Mouse (Mus musculus) ES-Bruce4 (cell line): Measurements from ENCODE around the gene Alb. TPM values are rescaled to one million over a fixed set of nuclear protein-coding genes. Genes with fewer than 3 reads are reported as not detected.

Experiments
- H3K27ac ChIP-seq: 2 replicates; pipeline ENCODE4 v1.5.1; 2012; ENCODE audit warnings: low read length, inconsistent platforms; ENCODE audit not compliant: insufficient read depth
- H3K27me3 ChIP-seq: 2 replicates; pipeline ENCODE4 v1.6.1; 2012; ENCODE audit warnings: mild to moderate bottlenecking, low read length, inconsistent platforms; ENCODE audit not compliant: control insufficient read depth, poor library complexity, insufficient read depth, severe bottlenecking
- H3K36me3 ChIP-seq: 2 replicates; pipeline ENCODE4 v1.6.1; 2012; ENCODE audit warnings: inconsistent platforms, mild to moderate bottlenecking, low read length, moderate library complexity; ENCODE audit not compliant: control insufficient read depth, poor library complexity, insufficient read depth, severe bottlenecking
- H3K4me1 ChIP-seq: one replicate; pipeline ENCODE4 v1.8.1; 2011; ENCODE audit warnings: low read length; ENCODE audit not compliant: control insufficient read depth, insufficient read depth
- H3K4me3 ChIP-seq: 2 replicates; pipeline ENCODE4 v1.5.1; 2011; ENCODE audit warnings: low read depth, mild to moderate bottlenecking, low read length
- H3K9ac ChIP-seq: 2 replicates; pipeline ENCODE4 v1.6.1; 2012; ENCODE audit warnings: low read depth, mild to moderate bottlenecking, inconsistent platforms; ENCODE audit not compliant: poor library complexity, severe bottlenecking
- H3K9me3 ChIP-seq: replicated peaks from 2 replicates; pipeline ENCODE4 v1.6.1; 2012; ENCODE audit warnings: mild to moderate bottlenecking, low read length, inconsistent platforms; ENCODE audit not compliant: control insufficient read depth, poor library complexity, insufficient read depth, severe bottlenecking
- CTCF ChIP-seq: IDR thresholded peaks from one replicate; pipeline ENCODE4 v1.8.1; 2011; ENCODE audit warnings: low read depth, low read length
- EP300 ChIP-seq: IDR thresholded peaks from 2 replicates; pipeline ENCODE4 v1.6.1; 2011; ENCODE audit warnings: low read depth, low read length; ENCODE audit not compliant: insufficient read depth
- POLR2A ChIP-seq: IDR thresholded peaks from one replicate; pipeline ENCODE4 v1.8.1; 2011; ENCODE audit warnings: low read length; ENCODE audit not compliant: insufficient read depth
- polyA plus RNA-seq: library from polyadenylated mRNA; stranded (reverse); fragments of >200 nt; gene quantifications from 2 replicates; pipeline ENCODE4 v1.2.4, GENCODE M21; 2011; ENCODE audit warnings: low read depth; ENCODE audit not compliant: missing spikeins, insufficient read depth, insufficient read length

Gene Alb
- polyA plus RNA-seq, 1 experiment: not detected

GRCm38 (mm10) chr5:90466806-90467205, 6.1 kb downstream of the Alb start:
- no peak overlapping the region for H3K9ac ChIP-seq
- H3K27me3 ChIP-seq: no peaks in the 10 kb centered on the region
- H3K36me3 ChIP-seq: no peaks in the 10 kb centered on the region
- no peak overlapping the region for H3K4me3 ChIP-seq
- TF ChIP-seq CTCF: no peak
- no peak for TF ChIP-seq EP300
- no peak for TF ChIP-seq POLR2A
- no peaks in the 10 kb centered on the region for H3K9me3 ChIP-seq
- no peaks in the 10 kb centered on the region for H3K4me1 ChIP-seq
- no peak overlapping the region for H3K27ac ChIP-seq

DNA sequence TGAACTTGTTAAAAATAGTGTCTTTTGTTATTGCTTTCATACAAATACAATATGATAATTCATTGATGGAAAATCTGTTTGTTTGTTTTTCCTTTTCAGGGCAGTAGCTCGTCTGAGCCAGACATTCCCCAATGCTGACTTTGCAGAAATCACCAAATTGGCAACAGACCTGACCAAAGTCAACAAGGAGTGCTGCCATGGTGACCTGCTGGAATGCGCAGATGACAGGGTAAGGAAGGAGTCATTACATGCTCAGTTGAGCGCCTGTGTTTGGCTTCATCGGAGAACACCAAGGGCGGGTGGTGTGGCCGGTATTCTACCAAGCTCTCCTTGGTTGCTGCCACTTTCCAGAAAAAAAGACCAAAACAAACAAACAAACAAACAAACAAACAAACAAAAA, 6.5 kb downstream of the Alb start:
- Histone ChIP-seq H3K4me3 (no peak overlapping the region), H3K9me3 (no peaks in the 10 kb centered on the region), H3K27ac (no peak overlapping the region), H3K4me1 (no peaks in the 10 kb centered on the region), H3K27me3 (no peaks in the 10 kb centered on the region), H3K9ac (no peak overlapping the region), H3K36me3 (no peaks in the 10 kb centered on the region)
- TF ChIP-seq POLR2A (no peak), EP300 (no peak), CTCF (no peak)

DNA sequence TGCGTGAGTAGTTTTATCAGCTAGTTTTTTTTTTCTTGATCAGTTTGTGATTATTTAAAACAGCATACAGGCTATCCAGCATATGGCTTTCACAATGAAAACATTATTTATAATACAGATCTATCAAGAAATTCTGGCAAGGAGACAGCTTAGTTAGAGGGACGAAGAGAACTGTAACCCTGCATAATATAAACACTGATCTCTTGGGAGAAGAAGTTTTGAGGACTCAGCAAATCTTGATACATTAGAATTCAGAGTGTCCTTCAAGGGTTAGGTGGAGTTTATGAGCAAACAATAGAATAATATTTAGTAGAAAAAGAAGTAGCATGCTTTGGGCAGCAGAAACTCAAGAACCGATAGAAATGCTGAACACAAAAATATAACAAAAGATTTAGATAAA, 10.1 kb downstream of the Alb start:
- TF ChIP-seq CTCF (no peak), POLR2A (no peak), EP300 (no peak)
- no peaks in the 10 kb centered on the region for H3K36me3 ChIP-seq

DNA sequence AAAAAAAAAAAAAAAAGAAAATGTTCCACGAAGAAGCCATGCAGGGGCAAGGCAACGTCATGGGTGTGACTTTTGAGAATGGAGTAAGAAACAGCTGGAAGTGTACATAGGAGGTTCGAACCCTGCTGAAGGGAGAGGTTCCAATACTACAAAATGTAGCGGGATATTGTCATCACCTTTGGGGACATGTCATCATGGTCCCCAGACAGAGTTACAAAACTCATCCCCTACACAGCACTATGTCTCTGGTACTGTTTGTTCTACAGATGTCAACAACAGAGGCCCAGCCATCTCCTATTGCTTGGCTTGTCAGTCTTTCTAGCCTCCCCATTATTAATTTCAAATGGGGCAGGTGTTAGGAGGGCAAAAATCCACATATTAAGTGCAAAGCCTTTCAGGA, 13.2 kb downstream of the Alb start:
- Histone ChIP-seq H3K27ac (no peak overlapping the region), H3K9me3 (no peaks in the 10 kb centered on the region), H3K4me1 (no peaks in the 10 kb centered on the region), H3K4me3 (no peak overlapping the region), H3K9ac (no peak overlapping the region), H3K36me3 (no peaks in the 10 kb centered on the region), H3K27me3 (no peaks in the 10 kb centered on the region)
- TF ChIP-seq EP300: no peak

More for the DNA sequence above, 10.1 kb downstream of the Alb start:
- Histone ChIP-seq H3K9ac (no peak overlapping the region), H3K27ac (no peak overlapping the region), H3K9me3 (no peaks in the 10 kb centered on the region), H3K4me1 (no peaks in the 10 kb centered on the region), H3K4me3 (no peak overlapping the region), H3K27me3 (no peaks in the 10 kb centered on the region)

DNA sequence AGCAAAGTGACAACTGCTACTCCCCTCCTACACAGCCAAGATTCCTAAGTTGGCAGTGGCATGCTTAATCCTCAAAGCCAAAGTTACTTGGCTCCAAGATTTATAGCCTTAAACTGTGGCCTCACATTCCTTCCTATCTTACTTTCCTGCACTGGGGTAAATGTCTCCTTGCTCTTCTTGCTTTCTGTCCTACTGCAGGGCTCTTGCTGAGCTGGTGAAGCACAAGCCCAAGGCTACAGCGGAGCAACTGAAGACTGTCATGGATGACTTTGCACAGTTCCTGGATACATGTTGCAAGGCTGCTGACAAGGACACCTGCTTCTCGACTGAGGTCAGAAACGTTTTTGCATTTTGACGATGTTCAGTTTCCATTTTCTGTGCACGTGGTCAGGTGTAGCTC, 13.7 kb downstream of the Alb start:
- no peaks in the 10 kb centered on the region for H3K27me3 ChIP-seq
- H3K27ac ChIP-seq: no peak overlapping the region
- H3K9ac ChIP-seq: no peak overlapping the region
- no peak overlapping the region for H3K4me3 ChIP-seq
- H3K36me3 ChIP-seq: no peaks in the 10 kb centered on the region
- TF ChIP-seq EP300: no peak
- no peak for TF ChIP-seq POLR2A
- no peak for TF ChIP-seq CTCF
- no peaks in the 10 kb centered on the region for H3K4me1 ChIP-seq
- H3K9me3 ChIP-seq: no peaks in the 10 kb centered on the region

DNA sequence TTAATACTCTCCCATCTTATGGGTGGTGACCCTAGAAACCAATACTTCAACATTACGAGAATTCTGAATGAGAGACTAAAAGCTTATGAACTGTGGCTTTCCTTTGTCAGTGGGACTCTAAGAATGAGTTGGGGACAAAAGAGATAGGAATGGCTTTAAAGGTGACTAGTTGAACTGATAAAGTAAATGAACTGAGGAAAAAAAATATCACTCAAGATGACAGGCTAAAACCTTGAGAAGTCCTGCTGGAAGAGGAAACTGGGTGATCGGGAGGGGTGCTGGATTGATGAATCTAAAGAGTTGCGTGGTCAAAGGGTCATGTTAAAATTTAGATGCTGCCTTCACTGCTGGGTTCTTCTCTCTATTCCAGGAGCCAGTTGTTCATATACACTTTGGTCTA, 16.0 kb downstream of the Alb start:
- H3K4me1 ChIP-seq: no peaks in the 10 kb centered on the region
- H3K4me3 ChIP-seq: no peak overlapping the region
- no peak overlapping the region for H3K9ac ChIP-seq
- no peak overlapping the region for H3K27ac ChIP-seq
- H3K27me3 ChIP-seq: no peaks in the 10 kb centered on the region
- H3K36me3 ChIP-seq: no peaks in the 10 kb centered on the region
- H3K9me3 ChIP-seq: no peaks in the 10 kb centered on the region
- no peak for TF ChIP-seq POLR2A
- no peak for TF ChIP-seq CTCF
- no peak for TF ChIP-seq EP300
